Mouse (Mus musculus): ENCODE data around the gene Olfr282. TPM values are rescaled to one million over a fixed set of nuclear protein-coding genes. Genes with fewer than 3 reads are reported as not detected.
A peak's percentile ranks its signal among the peaks of the same experiment; 100 is the strongest.
"Not testable (repeated sequence)": the region's sequence is repeated elsewhere in the genome, so short reads cannot be mapped to it uniquely, and the experiment has no call there.

The Olfr282 gene
- total RNA-seq (2021), result not detected
- long read RNA-seq, result 0 reads

- DNase-seq (ENCODE audit: low spot score in 2 of 2), result not testable (repeated sequence)
Observed at GRCm38 (mm10) chr15:98430925-98431324, at the start of gene Olfr282. Gene Olfr282, plus strand, starts transcription at chr15:98431225.

- no peak for DNase-seq (ENCODE audit: low spot score in 2 of 2)
Observed at GRCm38 (mm10) chr15:98387621-98388020, 43.4 kb upstream of the Olfr282 start.

GRCm38 (mm10) chr15:98389796-98390195 is 41.2 kb upstream of the Olfr282 start:
- peak; percentile 72 to 79 for DNase-seq (ENCODE audit: low spot score in 2 of 2)

GRCm38 (mm10) chr15:98391081-98391902 is 39.7 kb upstream of the Olfr282 start:
- no peak for DNase-seq (ENCODE audit: low spot score in 2 of 2)

- DNase-seq (ENCODE audit: low spot score in 2 of 2), result no peak
Observed at GRCm38 (mm10) chr15:98391903-98392187, 39.2 kb upstream of the Olfr282 start.

- DNase-seq (ENCODE audit: low spot score in 2 of 2), result no peak
Observed at GRCm38 (mm10) chr15:98397136-98397535, 33.9 kb upstream of the Olfr282 start.

- no peak for DNase-seq (ENCODE audit: low spot score in 2 of 2)
Observed at GRCm38 (mm10) chr15:98402356-98402755, 28.7 kb upstream of the Olfr282 start.

- DNase-seq (ENCODE audit: low spot score in 2 of 2), result peak; percentile 53 to 64
Observed at GRCm38 (mm10) chr15:98408406-98409060, 22.5 kb upstream of the Olfr282 start.

- no peak for DNase-seq (ENCODE audit: low spot score in 2 of 2)
Observed at GRCm38 (mm10) chr15:98409635-98410034, 21.4 kb upstream of the Olfr282 start.

- no peak for DNase-seq (ENCODE audit: low spot score in 2 of 2)
Observed at GRCm38 (mm10) chr15:98410249-98410648, 20.8 kb upstream of the Olfr282 start.

- DNase-seq (ENCODE audit: low spot score in 2 of 2), result no peak
Observed at GRCm38 (mm10) chr15:98415996-98416395, 15.0 kb upstream of the Olfr282 start.

GRCm38 (mm10) chr15:98416802-98417201 is 14.2 kb upstream of the Olfr282 start:
- not testable (repeated sequence) for DNase-seq (ENCODE audit: low spot score in 2 of 2)

GRCm38 (mm10) chr15:98417285-98417684 is 13.7 kb upstream of the Olfr282 start:
- DNase-seq (ENCODE audit: low spot score in 2 of 2), result not testable (repeated sequence)

- DNase-seq (ENCODE audit: low spot score in 2 of 2), result no peak
Observed at GRCm38 (mm10) chr15:98418096-98418495, 12.9 kb upstream of the Olfr282 start.

GRCm38 (mm10) chr15:98420897-98421296 is 10.1 kb upstream of the Olfr282 start:
- DNase-seq (ENCODE audit: low spot score in 2 of 2), result no peak

- no peak for DNase-seq (ENCODE audit: low spot score in 2 of 2)
Observed at GRCm38 (mm10) chr15:98424326-98424725, 6.7 kb upstream of the Olfr282 start.

GRCm38 (mm10) chr15:98424753-98425152 is 6.3 kb upstream of the Olfr282 start:
- no peak for DNase-seq (ENCODE audit: low spot score in 2 of 2)

GRCm38 (mm10) chr15:98425188-98425587 is 5.8 kb upstream of the Olfr282 start:
- no peak for DNase-seq (ENCODE audit: low spot score in 2 of 2)

- DNase-seq (ENCODE audit: low spot score in 2 of 2), result no peak
Observed at GRCm38 (mm10) chr15:98444561-98444960, 13.5 kb downstream of the Olfr282 start.

- DNase-seq (ENCODE audit: low spot score in 2 of 2), result no peak
Observed at GRCm38 (mm10) chr15:98448521-98448920, 17.5 kb downstream of the Olfr282 start.

GRCm38 (mm10) chr15:98452288-98452687 is 21.3 kb downstream of the Olfr282 start, which contains the start of gene Olfr281:
Gene Olfr281, plus strand, starts transcription at chr15:98452588.
- DNase-seq (ENCODE audit: low spot score in 2 of 2), result no peak

- no peak for DNase-seq (ENCODE audit: low spot score in 2 of 2)
Observed at GRCm38 (mm10) chr15:98469596-98469995, 38.6 kb downstream of the Olfr282 start, which contains the start of gene OR5BS1P. Gene OR5BS1P, plus strand, starts transcription at chr15:98469896.
